Mouse (Mus musculus): ENCODE results near the gene Gtpbp1.

DNA sequence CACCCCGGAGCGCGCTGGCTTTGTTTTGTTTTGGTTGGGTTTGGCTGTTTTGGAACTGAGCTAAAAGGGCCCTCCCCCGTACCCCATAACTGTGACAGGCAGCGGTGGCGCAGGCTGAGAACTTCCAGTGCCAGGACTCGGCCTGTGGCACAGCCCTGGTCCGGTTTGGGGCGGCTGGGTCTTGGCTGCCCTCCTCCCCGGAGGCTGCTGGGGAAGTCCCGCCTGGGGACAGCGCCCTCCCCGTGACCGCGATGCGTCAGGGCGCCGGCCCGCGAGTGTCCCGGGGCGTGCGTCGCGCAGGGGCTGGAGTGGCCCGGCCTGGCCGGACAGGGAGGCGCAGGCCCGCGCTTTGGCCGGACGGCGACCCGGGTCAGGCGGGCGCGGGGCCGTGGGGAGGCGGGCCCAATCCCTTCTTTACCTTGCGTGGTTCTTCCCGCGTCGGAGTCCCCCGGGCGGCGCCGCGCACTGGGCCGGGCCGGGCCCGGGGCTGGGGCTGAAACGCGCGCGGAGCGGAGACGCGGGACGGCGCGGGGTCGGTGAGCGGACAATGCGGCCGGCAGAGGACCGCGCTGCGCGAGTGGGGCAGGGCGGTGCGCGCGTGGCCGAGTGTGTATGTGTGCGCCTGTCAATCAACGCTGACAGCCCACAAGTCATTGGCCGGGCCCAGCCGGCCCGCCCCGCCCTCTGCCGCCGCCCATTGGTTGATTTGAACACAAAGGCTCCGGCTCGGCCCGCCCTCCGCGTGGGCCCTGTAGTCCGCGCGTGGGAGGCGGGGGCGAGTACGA lies 51.5 kb downstream of the Gtpbp1 start, which contains the start of gene Sun2:
- TF ChIP-seq IRF4 (IDR thresholded peaks at IDR 0.05; ENCODE audit: low read depth, low read length) (no peak), TCF12 (IDR thresholded peaks at IDR 0.05; ENCODE audit: low read depth, low read length) (peak; percentile 36; the same call in 1 of the 2 replicates), POLR2A (IDR thresholded peaks at IDR 0.05; ENCODE audit: low read depth, low read length) (peak; percentile 52), HCFC1 (IDR thresholded peaks at IDR 0.05; ENCODE audit: low read depth, low read length) (no peak; the same call in 1 of the 2 replicates)

Data from CH12.LX (cell line).